Mouse (Mus musculus): ENCODE data around the gene Selenom.
A peak's percentile ranks its signal among the peaks of the same experiment; 100 is the strongest.

Gene Selenom

GRCm38 (mm10) chr11:3514529-3515054 is at the start of gene Selenom:
Gene Selenom, plus strand, starts transcription at chr11:3514684.
- DNase-seq (ENCODE audit: low spot score in 2 of 2), result peak; percentile 86 to 93

GRCm38 (mm10) chr11:3471448-3471850 is 43.0 kb upstream of the Selenom start:
- no peak for DNase-seq (ENCODE audit: low spot score in 2 of 2)

GRCm38 (mm10) chr11:3472484-3472883 is 42.0 kb upstream of the Selenom start:
- peak in 1 of 2 experiments; percentile 87 for DNase-seq (ENCODE audit: low spot score in 2 of 2)

- no peak for DNase-seq (ENCODE audit: low spot score in 2 of 2)
Observed at GRCm38 (mm10) chr11:3474480-3475115, 39.9 kb upstream of the Selenom start.

GRCm38 (mm10) chr11:3475489-3475888 is 39.0 kb upstream of the Selenom start:
- DNase-seq (ENCODE audit: low spot score in 2 of 2), result no peak

GRCm38 (mm10) chr11:3483980-3484642 is 30.4 kb upstream of the Selenom start:
- DNase-seq (ENCODE audit: low spot score in 2 of 2), result peak; percentile 46 to 48

- DNase-seq (ENCODE audit: low spot score in 2 of 2), result no peak
Observed at GRCm38 (mm10) chr11:3486349-3486748, 28.1 kb upstream of the Selenom start.

- no peak for DNase-seq (ENCODE audit: low spot score in 2 of 2)
Observed at GRCm38 (mm10) chr11:3487952-3488570, 26.4 kb upstream of the Selenom start, which contains the start of gene Pla2g3. Gene Pla2g3, plus strand, starts transcription at chr11:3488284.

GRCm38 (mm10) chr11:3489036-3489435 is 25.4 kb upstream of the Selenom start:
- DNase-seq (ENCODE audit: low spot score in 2 of 2), result no peak

GRCm38 (mm10) chr11:3492748-3493147 is 21.7 kb upstream of the Selenom start:
- no peak for DNase-seq (ENCODE audit: low spot score in 2 of 2)

GRCm38 (mm10) chr11:3494857-3495256 is 19.6 kb upstream of the Selenom start:
- DNase-seq (ENCODE audit: low spot score in 2 of 2), result no peak

GRCm38 (mm10) chr11:3495496-3495895 is 19.0 kb upstream of the Selenom start:
- no peak for DNase-seq (ENCODE audit: low spot score in 2 of 2)

GRCm38 (mm10) chr11:3496756-3497155 is 17.7 kb upstream of the Selenom start:
- no peak for DNase-seq (ENCODE audit: low spot score in 2 of 2)

- DNase-seq (ENCODE audit: low spot score in 2 of 2), result no peak
Observed at GRCm38 (mm10) chr11:3497296-3497695, 17.2 kb upstream of the Selenom start.

GRCm38 (mm10) chr11:3502057-3502456 is 12.4 kb upstream of the Selenom start:
- no peak for DNase-seq (ENCODE audit: low spot score in 2 of 2)

GRCm38 (mm10) chr11:3502459-3503072 is 11.9 kb upstream of the Selenom start:
- no peak for DNase-seq (ENCODE audit: low spot score in 2 of 2)

GRCm38 (mm10) chr11:3503755-3504693 is 10.5 kb upstream of the Selenom start:
- no peak for DNase-seq (ENCODE audit: low spot score in 2 of 2)

- DNase-seq (ENCODE audit: low spot score in 2 of 2), result peak in 1 of 2 experiments; percentile 70
Observed at GRCm38 (mm10) chr11:3508226-3508625, 6.3 kb upstream of the Selenom start.

- DNase-seq (ENCODE audit: low spot score in 2 of 2), result no peak
Observed at GRCm38 (mm10) chr11:3509181-3510085, 5.1 kb upstream of the Selenom start.

GRCm38 (mm10) chr11:3510321-3510720 is 4.2 kb upstream of the Selenom start:
- DNase-seq (ENCODE audit: low spot score in 2 of 2), result no peak
